Mouse (Mus musculus) kidney, adult 2 months (tissue): ENCODE measurements around the gene Ranbp3l.

Experiments used
- CTCF ChIP-seq: fragments of 200-500 bp; conservative IDR thresholded peaks from 2 replicates; pipeline ENCODE4 v1.5.1; 2011; ENCODE audit warnings: low read depth, mild to moderate bottlenecking, control low read depth, low read length, moderate library complexity, mixed read lengths; ENCODE audit not compliant: insufficient read depth, insufficient read length
- POLR2A ChIP-seq: fragments of 200-500 bp; IDR thresholded peaks from one replicate; pipeline ENCODE4 v1.6.1; 2011; ENCODE audit warnings: low read depth, low read length, control low read depth

DNA sequence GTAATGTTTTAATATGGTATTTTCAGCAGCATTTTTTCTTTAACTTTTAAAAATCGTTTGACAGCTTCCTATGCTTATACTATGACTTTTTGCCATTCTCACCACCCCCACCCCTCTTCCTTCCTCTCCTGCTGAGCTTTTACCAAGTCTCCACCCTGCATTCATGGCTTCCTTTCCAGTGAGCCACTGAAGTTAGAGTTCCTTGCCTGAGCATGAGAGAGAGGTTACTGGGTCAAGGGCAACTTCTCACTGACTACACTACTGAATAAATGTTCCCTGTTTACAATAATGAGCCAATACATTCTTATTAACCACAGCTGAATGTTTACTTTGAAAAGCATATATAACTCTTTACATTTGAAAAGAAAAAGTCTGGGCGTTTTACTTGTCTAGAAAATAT is 46.8 kb downstream of the Ranbp3l start:
- TF ChIP-seq POLR2A (no peak), CTCF (no peak)
